Mouse (Mus musculus): ENCODE data around the gene Glipr2.

Gene Glipr2

DNA sequence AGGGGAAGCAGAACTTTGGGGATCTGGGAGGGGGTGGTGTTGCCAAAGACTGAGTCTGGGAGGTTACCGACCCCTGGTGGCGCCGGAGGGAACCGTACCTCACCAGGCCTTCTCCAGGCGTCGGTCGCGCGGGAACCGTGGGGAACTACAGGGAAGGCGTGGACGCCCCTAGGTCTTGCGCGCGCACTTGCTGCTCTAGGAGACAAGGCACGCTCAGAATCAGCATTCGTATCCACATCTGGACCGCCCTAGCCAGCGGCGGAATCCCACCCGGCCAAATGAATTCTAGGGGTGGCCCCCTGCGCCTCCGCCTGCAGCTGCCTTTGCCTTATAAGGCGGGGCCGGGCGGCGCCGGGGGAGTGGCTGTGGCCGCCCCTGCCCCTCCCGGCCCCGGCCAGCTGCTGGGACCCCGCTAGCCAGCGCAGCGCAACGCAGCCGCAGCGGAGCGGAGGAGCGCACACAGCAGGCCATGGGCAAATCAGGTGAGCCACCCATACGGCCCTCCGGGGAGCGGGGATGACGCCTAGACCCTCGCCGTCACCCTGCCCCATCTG lies at the start of gene Glipr2:
TSS of gene Glipr2 (plus strand) at position 110 of the 554 bp plus-strand sequence.
- peak; percentile 70 for DNase-seq (ENCODE audit: low read depth, low spot score)

DNA sequence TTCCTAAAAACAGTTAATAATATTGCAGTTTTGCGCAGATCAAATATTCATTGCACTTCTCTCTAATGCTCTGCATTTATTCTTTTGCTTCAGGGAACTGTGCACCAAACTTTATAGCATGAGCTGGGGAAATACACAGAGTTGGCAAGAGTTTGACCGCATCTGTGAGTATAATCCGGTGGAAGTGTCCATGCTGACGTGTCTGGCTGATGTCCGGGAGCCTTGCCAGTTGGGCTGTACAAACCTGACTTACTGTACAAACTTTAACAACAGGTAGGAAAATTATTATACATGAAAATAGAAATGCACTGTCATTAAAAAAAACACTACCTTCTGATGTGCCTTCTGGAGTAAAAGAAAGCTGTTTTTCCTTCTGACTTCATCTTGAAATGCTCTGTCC lies 39.0 kb upstream of the Glipr2 start:
- DNase-seq (ENCODE audit: low read depth, low spot score): no peak

DNA sequence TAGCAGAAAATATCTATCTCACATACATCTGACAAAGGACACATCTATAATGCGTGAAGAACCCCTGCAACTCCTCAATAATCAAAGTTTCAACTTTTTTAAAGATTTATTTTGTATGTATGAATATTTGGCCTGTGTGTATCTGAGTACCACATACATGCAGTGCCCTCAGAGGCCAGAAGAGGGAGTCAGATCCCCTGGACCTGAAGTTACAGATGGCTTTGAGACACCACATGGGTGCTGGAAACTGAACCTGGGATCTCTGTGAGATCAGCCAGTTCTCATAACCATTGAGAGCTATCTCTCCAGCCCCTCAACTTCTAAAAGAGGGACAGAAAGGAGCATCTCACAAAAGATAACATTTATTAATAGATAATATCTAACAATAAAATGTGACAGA lies 36.6 kb upstream of the Glipr2 start:
- no peak for DNase-seq (ENCODE audit: low read depth, low spot score)

DNA sequence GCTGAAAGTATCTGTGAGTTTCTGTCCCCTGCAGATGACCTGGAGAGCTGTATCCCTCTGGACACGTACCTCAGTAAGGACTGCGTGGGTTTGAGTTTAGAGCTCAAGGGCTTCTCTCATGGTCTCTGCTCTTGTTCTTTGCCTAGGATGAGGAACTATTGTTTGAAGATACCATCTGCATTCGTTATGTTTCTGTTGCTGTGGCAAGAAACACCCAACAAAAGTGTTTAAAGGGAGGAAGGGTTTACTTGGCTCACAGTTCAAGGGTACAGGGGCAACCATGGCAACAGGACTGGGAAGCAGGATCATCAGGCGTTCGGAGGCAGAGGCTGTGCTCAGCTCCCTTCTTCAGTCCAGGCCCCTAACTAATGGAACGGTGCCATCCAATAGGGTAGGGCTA lies 32.1 kb upstream of the Glipr2 start:
- DNase-seq (ENCODE audit: low read depth, low spot score): no peak

DNA sequence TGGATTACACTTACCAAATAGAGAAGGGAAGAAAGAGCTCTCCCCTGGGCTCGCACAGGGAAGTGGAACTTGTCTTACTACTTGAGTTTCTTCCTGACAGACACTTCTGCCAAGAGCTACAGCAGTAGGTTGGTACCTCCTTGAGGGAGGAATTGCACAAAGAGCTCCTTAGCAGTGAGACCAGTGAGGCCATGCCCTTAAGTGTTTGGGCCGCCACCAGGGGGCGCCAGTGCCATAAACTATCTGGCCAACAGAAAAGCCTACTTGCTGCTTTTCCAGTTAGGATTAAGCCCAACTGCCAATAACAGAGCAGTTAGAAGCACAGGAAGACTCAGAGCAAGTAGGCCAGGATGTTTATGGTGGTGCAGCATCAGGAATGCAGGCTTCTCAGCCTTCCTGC lies 31.4 kb upstream of the Glipr2 start:
- peak; percentile 86 for DNase-seq (ENCODE audit: low read depth, low spot score)

DNA sequence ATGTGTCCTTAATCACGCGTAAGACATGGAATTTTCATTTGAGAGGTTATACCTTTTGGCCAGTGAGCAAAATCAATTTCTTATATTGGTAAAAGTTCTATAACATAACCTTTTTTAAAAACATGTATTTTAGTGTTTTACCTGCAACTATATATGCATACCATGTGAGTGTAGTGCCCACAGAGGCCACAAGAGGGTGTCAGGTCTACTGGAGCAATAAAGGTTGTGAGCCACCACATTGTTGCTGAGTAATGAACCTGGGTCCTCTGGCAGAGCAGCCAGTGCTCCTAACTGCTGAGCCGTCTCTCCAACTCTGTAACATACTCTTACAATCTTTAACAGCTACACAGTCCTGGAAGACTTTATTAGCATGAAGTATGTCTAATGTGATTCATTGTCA lies 29.4 kb upstream of the Glipr2 start:
- DNase-seq (ENCODE audit: low read depth, low spot score): no peak

DNA sequence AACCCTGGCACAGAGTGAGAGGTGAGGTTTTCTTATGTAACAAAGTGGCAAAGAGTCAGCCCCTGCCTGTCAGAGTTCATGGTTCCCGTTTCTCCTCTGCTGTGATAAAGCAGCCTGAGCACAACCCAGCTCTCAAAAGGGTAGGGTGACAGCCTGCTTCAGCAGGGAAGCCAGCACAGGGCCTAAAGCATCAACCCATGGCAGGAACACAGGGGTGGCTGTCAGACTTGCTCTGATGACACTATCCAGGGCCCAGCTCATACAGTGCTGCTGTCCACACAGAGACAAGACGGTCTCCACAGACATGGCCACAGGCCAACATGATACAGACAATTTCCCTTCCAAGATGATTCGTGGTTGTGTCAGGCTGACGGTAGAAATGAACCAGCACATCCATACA lies 25.3 kb upstream of the Glipr2 start:
- DNase-seq (ENCODE audit: low read depth, low spot score): no peak

DNA sequence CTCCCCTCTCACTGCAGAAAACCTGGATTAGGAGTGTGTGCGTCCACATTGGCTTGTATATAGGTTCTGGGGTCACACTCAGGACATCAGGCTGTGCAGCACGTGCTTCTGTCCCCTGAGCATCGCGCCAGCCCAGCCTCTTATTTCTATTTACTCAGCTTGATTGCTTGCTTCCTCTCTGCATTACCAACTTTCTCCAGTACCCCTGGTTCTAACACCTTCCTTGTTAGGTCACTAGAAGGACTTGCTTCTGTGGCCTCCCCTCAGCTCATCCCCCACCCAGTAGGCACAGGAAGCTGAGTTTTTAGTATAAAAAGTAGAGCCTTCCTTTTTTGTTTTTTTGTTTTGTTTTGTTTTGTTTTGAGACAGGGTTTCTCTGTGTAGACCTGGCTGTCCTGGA lies 21.0 kb upstream of the Glipr2 start:
- DNase-seq (ENCODE audit: low read depth, low spot score): no peak

DNA sequence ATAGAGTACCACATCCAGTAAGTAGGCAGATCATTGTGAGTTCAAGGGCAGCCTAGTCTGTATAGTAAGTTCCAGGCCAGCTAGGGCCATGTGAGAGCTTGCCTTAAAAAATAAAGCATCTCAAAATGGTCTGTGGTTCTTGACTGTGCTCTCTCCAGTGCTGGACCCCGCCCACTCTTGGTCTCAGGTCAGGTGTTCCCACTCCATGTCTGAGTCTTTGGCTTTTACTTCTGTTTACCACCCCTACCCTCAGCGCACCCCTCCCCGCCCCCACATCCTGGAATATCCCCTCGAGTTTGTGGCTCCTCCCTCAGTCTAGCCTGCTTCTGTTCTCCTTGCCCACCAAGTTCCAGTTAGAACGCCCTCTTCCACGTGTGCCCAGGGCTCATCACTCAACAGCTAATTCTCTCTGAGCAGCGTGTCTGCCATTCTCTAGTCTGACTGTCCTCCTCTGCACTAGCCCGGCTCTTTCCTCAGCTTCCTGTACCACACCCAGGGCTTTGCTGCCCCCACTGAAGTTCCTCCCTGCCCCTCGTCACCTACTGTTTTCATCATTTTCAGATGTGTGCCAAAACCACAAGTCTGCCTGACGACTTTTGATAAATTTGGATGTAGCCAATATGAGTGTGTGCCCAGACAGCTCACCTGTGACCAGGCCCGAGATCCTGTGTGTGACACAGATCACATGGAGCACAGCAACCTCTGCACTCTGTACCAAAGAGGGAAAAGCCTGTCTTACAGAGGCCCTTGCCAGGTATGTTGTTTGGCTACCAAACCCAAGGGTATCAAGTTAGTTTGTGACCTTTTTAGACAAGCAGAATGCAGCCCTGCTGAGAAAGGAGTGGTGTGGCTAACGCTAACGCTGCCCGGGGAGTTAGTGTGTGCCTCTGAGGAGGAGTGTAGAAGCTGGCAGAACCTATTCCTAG lies 20.2 kb upstream of the Glipr2 start:
- DNase-seq (ENCODE audit: low read depth, low spot score): peak; percentile 75

DNA sequence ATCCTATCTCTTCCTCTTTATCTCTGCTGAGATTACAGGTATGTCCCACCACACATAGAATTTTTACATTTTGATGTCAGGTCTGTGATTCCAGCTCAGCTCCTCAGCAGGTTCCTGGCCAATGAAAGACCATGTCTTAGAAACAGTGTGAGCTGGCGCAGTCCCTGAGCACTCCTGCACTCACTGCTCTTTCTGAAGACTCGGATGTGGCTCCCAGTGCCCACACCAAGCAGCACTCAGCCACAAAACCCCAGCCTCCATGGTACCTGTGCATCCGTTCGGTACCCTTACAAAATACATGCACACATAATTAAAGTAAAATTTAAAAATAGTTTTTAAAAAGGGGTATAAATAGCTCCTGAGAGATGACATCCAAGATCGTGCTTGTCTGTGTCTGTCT lies 15.9 kb upstream of the Glipr2 start:
- no peak for DNase-seq (ENCODE audit: low read depth, low spot score)

DNA sequence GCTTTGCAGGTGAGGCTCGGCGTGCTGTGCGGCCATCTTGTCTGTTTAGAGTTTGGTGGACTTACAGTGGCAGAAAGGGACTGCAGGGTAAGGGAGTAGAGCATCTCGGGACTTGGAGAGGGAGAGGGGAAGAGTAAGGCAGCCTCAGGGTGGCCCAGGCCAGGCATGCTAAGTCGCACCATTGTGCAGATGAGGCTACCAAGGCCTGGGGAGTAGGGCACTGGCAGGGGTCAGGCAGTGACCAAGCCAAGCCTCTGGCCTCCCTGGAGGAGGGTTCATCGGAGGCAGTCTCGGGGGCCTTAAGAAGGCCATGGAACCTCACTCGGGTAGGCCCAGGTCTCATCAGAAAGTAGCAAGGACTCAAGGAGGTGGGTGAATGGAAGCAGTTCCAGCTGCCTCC lies 14.8 kb upstream of the Glipr2 start:
- no peak for DNase-seq (ENCODE audit: low read depth, low spot score)

DNA sequence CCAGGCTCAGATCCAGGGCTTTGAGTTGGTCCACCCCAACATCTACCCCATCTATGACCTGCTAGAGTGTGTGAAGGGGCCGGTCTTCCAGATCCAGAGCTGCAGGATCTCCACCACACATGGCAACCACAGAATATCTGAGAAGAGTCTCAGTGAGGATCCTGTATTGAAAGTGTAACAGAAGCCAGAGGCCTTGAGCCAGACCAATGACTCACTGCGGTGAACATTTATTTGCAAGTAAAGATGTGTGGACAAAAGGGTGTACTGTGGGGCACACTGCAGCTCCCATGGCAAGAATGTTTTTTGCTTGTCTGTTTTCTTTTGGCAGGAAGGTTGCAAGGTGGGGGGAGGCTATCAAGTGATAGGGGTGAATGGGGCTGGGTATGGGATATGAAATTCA lies 9.6 kb upstream of the Glipr2 start:
- no peak for DNase-seq (ENCODE audit: low read depth, low spot score)

DNA sequence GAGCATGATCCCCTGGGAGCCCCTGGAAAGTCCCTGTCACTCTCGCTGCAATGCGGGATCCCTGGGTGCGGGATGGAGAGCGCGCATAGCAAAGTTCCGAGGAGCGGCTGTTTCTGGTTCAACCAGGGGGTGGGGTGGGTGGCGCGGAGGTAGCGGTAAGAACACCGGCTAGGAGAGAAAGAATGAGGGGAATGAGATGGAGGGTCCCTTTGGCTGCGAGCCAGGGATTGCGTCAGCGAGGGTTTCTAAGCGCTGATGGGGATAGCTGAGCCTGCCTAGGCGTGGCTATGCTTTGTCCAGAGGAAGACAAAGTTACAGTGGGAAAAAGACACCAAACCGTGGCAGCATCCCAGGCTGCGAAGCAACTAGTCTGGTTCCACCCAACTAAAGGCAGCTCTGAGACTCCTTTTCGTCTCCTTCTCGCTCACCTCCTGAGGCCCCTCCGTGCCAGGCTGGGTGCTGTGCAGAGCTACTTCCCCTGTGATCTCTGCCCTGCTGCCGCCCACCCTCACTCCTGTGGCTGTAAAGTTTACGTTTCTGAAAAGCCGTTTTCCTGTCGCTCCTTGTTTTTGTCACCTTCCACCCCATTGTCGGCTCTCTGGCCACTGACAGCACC lies 753 bp downstream of the Glipr2 start:
- peak; percentile 56 for DNase-seq (ENCODE audit: low read depth, low spot score)

DNA sequence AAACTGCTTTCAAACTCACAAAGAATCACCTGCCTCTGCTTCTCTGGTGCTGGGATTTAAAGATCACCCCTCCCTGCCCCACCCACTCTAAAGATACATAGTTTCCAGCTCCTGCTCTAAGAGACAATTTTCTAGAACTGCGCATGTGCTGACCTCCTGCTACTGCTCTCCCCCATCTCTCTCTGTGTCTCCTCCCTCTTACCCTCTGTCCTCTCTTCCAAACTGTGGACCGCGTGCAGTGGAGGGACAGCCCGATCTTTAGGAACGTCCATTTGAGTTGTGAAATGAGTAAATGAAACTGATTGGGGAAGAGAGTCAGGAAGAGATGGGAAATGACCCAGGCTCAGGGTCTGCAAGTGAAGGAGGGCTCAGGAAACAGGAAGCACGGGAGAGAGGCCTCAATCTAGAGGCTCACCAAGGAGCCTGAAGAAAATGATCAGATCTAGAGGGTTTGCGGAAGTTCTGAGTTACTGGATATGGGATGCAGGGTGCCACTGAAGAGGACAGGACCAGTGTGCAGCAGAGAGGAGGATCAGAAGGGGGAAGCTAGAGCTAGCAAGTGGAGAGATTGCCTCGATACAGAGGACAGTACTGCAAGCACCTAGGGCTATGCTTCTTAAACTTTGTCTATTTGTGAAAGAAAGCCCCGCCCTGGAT lies 2.5 kb downstream of the Glipr2 start:
- no peak for DNase-seq (ENCODE audit: low read depth, low spot score)

DNA sequence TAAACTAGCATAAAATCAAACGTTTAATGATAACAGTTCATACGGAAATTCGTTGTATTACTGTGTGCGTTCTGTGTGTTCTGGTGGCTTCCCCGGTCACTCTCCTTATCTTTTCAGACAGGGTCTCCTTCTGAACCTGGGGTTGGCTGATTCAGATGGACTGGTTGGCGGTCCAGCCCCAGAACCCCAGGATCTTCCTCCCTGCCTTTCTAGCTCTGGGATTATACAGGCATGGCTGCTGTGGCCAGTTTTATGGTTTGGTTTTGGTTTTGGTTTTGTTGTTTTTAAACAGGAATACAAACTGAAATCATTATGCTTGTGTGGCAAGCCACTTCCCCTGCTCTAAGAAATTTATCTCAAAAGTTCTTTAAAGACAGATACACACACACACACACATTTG lies 3.0 kb downstream of the Glipr2 start:
- no peak for DNase-seq (ENCODE audit: low read depth, low spot score)

DNA sequence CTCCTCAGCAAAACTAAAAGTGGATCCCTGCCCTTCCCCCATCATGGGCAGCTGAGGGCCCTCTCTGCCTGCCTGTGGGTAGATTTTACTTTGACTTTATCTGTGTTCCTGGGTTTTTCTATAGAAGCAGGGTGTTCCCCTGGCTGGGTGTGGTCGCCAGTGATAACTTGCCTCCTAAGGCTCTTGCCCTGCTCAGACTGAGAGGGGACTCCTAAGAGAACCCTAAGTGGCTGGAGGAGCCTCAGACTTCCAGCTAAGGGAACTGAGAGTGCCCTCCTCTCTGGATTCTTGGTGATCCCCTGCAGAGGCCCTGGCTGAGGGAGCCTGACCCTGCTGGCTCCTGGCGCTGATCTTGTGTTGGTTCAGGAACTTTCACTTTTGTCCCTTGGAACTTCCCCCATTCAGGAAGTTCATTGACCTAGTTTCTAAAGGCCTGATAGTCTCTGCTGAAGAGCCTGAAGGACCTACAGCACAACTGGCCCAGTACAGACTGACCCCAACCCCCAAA lies 7.2 kb downstream of the Glipr2 start:
- DNase-seq (ENCODE audit: low read depth, low spot score): no peak

DNA sequence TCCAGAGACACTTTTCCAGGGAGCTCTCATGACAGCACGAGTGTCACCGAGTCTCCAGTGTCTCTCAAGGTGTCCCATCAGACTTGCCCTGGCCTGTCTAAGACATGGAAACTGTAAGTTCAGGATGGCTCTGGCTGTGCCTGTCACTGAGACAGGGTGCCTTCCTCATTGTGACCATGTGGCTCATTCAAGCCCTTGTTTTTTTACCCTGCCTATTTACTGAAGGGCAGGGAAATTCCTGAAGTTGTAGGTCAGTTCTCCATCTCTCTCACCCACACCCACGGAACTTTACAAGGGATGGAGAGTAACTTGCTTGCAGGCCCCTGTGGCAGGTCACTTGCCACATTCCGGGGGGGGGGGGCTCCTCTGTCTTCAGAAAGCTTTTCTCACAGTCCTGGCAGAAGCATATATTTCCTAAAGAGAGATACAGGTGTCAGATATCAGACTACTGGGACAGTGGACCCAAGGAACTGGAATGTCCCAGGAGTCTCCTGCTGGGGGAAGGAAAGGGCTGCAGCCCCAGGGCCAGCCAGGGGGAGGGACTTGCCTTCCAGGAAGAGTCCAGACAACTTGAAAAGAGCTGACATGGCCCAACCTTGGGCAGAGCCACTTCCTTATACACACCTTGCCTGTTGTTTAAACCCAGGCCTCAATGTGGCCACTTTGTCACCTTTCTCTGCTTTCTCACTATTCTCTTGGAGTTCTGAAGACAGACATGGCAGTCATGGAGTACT lies 7.9 kb downstream of the Glipr2 start:
- no peak for DNase-seq (ENCODE audit: low read depth, low spot score)

DNA sequence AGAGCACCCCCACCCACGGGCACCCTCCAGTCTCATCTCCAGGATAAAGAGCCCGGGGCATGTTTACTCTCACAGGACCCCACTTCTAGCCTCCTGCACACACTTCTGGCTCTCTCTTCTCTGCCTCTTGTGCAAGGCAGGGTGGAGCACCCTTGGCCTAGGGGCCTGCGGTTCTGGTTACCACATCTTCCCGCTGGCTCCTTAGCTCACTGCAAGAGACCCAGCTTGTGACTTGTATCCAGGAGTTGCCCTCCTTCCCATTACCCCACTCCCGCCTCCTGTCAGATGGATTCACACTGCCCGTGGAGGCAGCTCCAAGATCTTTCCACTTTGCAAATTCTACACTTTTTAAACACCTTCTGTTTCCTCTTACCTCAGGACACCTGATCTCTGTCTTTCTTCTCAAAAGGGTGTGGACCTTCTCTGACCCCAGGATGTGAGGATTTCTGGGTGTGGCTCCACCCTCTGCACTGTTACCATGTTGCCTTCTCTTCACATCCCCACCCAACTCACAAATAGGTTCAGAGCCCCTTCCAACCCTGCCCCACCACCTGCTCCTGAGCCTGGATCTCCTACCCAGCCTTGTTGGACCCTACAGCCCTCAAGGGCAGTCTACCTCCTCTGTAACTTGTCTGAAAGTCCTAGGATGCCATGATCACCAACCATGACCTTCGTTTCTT lies 8.8 kb downstream of the Glipr2 start:
- DNase-seq (ENCODE audit: low read depth, low spot score): no peak

DNA sequence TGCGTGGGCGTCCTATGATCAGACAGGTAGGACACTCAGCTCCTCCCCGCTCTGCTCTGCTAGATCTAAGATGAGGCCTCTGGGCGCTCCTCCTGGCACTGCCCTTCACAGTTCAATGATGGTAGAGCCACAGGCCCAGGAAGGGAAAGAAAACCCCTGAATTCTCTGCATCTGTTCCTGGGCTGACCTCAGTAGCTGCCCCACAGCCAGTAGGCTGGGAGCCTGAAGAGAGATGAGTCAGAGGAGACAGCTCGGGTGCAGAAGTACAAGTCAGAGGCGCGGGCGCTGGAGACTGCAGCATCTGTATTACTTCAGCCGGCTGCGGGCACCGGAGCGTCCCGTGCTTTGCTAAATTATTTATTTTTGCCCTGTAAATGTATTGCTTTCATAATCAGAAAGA lies 11.4 kb downstream of the Glipr2 start:
- DNase-seq (ENCODE audit: low read depth, low spot score): no peak

DNA sequence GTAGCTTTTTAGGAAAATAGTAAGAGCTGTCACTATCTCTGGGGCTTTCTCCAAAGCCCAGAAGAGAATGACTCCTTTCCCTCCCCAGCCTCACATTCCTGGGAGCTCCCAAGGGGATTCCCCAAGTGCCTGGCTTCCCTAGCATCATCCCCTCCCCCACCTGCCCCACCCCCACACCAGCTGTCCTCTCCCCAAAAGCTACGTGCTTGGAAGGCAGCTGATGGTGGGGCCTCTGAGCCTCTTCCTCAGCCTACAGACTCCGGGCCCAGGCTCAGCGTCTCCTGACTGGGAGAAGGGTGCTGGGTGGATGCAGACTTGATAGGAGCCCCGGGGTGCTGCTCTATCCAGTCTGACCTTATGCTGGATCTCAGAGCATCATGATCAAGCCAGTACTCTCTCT lies 12.2 kb downstream of the Glipr2 start:
- DNase-seq (ENCODE audit: low read depth, low spot score): no peak
